Comparison of ENCODE assay signal across 25 mouse cellular contexts in the genomic region with DNA sequence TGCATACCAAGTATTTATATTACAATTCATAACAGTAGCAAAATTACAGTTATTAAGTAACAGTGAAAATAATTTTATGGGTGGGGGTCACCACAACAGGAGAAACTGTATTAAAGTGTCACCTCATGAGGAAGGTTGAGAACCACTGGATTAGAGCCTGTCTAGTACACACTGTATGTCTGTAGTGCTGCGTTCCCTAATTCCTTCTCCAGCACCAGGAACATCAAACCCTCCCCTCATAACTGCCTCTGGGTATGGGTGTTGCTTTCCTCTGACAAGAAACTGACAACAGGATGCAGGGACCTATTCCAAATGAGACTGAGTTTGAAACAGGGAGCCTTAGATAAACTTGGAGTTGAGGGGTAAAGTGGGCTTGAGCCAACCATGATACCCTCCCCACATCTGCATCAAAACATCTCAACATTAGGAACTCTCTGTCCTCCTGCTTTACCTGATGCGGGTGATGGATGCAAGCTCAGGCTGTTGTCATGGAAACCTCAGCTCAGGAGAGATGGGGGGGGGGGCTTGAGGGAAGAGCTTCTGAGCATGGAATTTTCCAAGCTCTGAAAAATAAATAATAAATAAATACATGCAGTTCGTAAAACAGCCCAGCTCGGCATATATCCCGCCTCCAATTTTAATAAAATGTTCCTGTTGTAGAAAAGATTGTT.
DNase-seq lines count a peak whose midpoint lies in the region; ATAC-seq and TF ChIP-seq lines count a peak whose summit lies in the region.
"Had no signal": no experiment of that assay in that cellular context is flagged by ENCODE, and none has a peak within 500 bp of the region (broad histone marks: within the 10 kb centered on the region; RNA-seq: fewer than 3 reads in every experiment).

No protein-coding gene starts in this region.

- H3K4me1 ChIP-seq in forebrain, embryonic 12.5 days, result peaks cover 30% of the 10 kb centered on the region
- 0 out of 2 replicates have a peak, but pooled peaks cover 2% of the 10 kb centered on the region for H3K4me1 ChIP-seq in forebrain, embryonic 11.5 days (replicated peaks; ENCODE audit: control insufficient read depth, insufficient read depth, low read length)
- peaks cover 31% of the 10 kb centered on the region for H3K4me1 ChIP-seq in midbrain, embryonic 13.5 days (replicated peaks)
- no peaks in the 10 kb centered on the region for H3K4me1 ChIP-seq in midbrain, embryonic 11.5 days (ENCODE audit: control insufficient read depth, insufficient read depth, low read length)
- no peaks in the 10 kb centered on the region for H3K4me1 ChIP-seq in hindbrain, postnatal 0 days (ENCODE audit: insufficient read depth, low read length)
- H3K4me1 ChIP-seq: liver, embryonic 13.5 days; lung, embryonic 15.5 days had no signal

- H3K9me3 ChIP-seq in forebrain, embryonic 12.5 days, result no peaks in the 10 kb centered on the region; the same call in 1 of the 2 replicates
- no peaks in the 10 kb centered on the region for H3K9me3 ChIP-seq in forebrain, embryonic 11.5 days (ENCODE audit: control insufficient read depth, low read length)
- H3K9me3 ChIP-seq in midbrain, embryonic 13.5 days, result no peaks in the 10 kb centered on the region
- H3K9me3 ChIP-seq in midbrain, embryonic 11.5 days (ENCODE audit: control insufficient read depth, low read length), result no peaks in the 10 kb centered on the region
- no peaks in the 10 kb centered on the region for H3K9me3 ChIP-seq in hindbrain, postnatal 0 days (ENCODE audit: low read length)
- H3K9me3 ChIP-seq: limb, embryonic 12.5 days; liver, embryonic 13.5 days; lung, embryonic 15.5 days had no signal

- H3K4me3 ChIP-seq in forebrain, embryonic 12.5 days (replicated peaks), result no peak overlapping the region
- H3K4me3 ChIP-seq in forebrain, embryonic 11.5 days (ENCODE audit: low read depth, low read length), result no peak overlapping the region
- H3K4me3 ChIP-seq in midbrain, embryonic 13.5 days (replicated peaks), result no peak overlapping the region
- H3K4me3 ChIP-seq in midbrain, embryonic 11.5 days (ENCODE audit: low read depth, low read length), result no peak overlapping the region
- no peak overlapping the region for H3K4me3 ChIP-seq in hindbrain, postnatal 0 days (ENCODE audit: low read length)
- H3K4me3 ChIP-seq: left cerebral cortex, adult 2 months; limb, embryonic 12.5 days; liver, embryonic 13.5 days; lung, embryonic 15.5 days had no signal

- no peak overlapping the region for H3K27ac ChIP-seq in forebrain, embryonic 12.5 days
- no peak overlapping the region for H3K27ac ChIP-seq in forebrain, embryonic 11.5 days (ENCODE audit: low read depth, low read length)
- H3K27ac ChIP-seq in midbrain, embryonic 13.5 days, result peak overlapping the region; percentile 77
- no peak overlapping the region for H3K27ac ChIP-seq in midbrain, embryonic 11.5 days (ENCODE audit: low read depth, low read length)
- 0 out of 2 replicates have a peak overlapping the region, but pooled peaks have one; percentile 26 for H3K27ac ChIP-seq in hindbrain, postnatal 0 days
- H3K27ac ChIP-seq: left cerebral cortex, adult 2 months; limb, embryonic 12.5 days; liver, embryonic 13.5 days; lung, embryonic 15.5 days; macrophage had no signal

- no peaks in the 10 kb centered on the region for H3K36me3 ChIP-seq in forebrain, embryonic 12.5 days (replicated peaks)
- no peaks in the 10 kb centered on the region for H3K36me3 ChIP-seq in forebrain, embryonic 11.5 days (ENCODE audit: control insufficient read depth, insufficient read depth, low read length)
- no peaks in the 10 kb centered on the region for H3K36me3 ChIP-seq in midbrain, embryonic 13.5 days
- no peaks in the 10 kb centered on the region for H3K36me3 ChIP-seq in midbrain, embryonic 11.5 days (ENCODE audit: control insufficient read depth, insufficient read depth, low read length)
- H3K36me3 ChIP-seq in hindbrain, postnatal 0 days (ENCODE audit: insufficient read depth, low read length), result no peaks in the 10 kb centered on the region
- H3K36me3 ChIP-seq: limb, embryonic 12.5 days; liver, embryonic 13.5 days; lung, embryonic 15.5 days had no signal

- ATAC-seq in forebrain, embryonic 12.5 days (ENCODE audit: low FRiP score), result 0 out of 2 replicates have a peak, but pooled peaks have one; percentile 25
- ATAC-seq in forebrain, embryonic 11.5 days (replicated peaks; ENCODE audit: low FRiP score), result no peak
- ATAC-seq in midbrain, embryonic 13.5 days, result peak; percentile 69
- ATAC-seq in midbrain, embryonic 11.5 days (ENCODE audit: low FRiP score), result no peak
- peak; percentile 80 for ATAC-seq in hindbrain, postnatal 0 days

- 0 out of 2 replicates have a peak, but pooled peaks cover 5% of the 10 kb centered on the region for H3K27me3 ChIP-seq in forebrain, embryonic 12.5 days
- no peaks in the 10 kb centered on the region for H3K27me3 ChIP-seq in forebrain, embryonic 11.5 days (ENCODE audit: control insufficient read depth, insufficient read depth, low read length)
- no peaks in the 10 kb centered on the region for H3K27me3 ChIP-seq in midbrain, embryonic 13.5 days
- H3K27me3 ChIP-seq in midbrain, embryonic 11.5 days (ENCODE audit: control insufficient read depth, insufficient read depth, low read length), result no peaks in the 10 kb centered on the region
- no peaks in the 10 kb centered on the region for H3K27me3 ChIP-seq in hindbrain, postnatal 0 days (ENCODE audit: insufficient read depth, low read length)
- H3K27me3 ChIP-seq: limb, embryonic 12.5 days; liver, embryonic 13.5 days; lung, embryonic 15.5 days had no signal

- no peak overlapping the region for H3K4me2 ChIP-seq in forebrain, embryonic 12.5 days
- no peak overlapping the region for H3K4me2 ChIP-seq in forebrain, embryonic 11.5 days (ENCODE audit: low read depth, low read length, severe bottlenecking)
- H3K4me2 ChIP-seq in midbrain, embryonic 13.5 days (replicated peaks), result no peak overlapping the region
- no peak overlapping the region for H3K4me2 ChIP-seq in midbrain, embryonic 11.5 days
- H3K4me2 ChIP-seq in hindbrain, postnatal 0 days (ENCODE audit: low read depth, low read length), result no peak overlapping the region
- H3K4me2 ChIP-seq: heart, embryonic 11.5 days; limb, embryonic 12.5 days; liver, embryonic 13.5 days; lung, embryonic 15.5 days had no signal

- intact Hi-C loops in left cerebral cortex, postnatal 10 days (cut with DNase I), result no loop called here

- no peak overlapping the region for H3K9ac ChIP-seq in forebrain, embryonic 12.5 days
- H3K9ac ChIP-seq in forebrain, embryonic 11.5 days (ENCODE audit: low read length), result no peak overlapping the region
- H3K9ac ChIP-seq in midbrain, embryonic 13.5 days (replicated peaks), result no peak overlapping the region
- no peak overlapping the region for H3K9ac ChIP-seq in midbrain, embryonic 11.5 days (ENCODE audit: low read length)
- H3K9ac ChIP-seq in hindbrain, postnatal 0 days (replicated peaks; ENCODE audit: low read length), result no peak overlapping the region
- H3K9ac ChIP-seq: limb, embryonic 12.5 days; liver, embryonic 13.5 days; lung, embryonic 15.5 days had no signal

- no peak for TF ChIP-seq CTCF in hindbrain, postnatal 0 days (IDR thresholded peaks at IDR 0.05; ENCODE audit: low read depth)

- no peak for DNase-seq in forebrain, embryonic 11.5 days (ENCODE audit: low spot score)
- DNase-seq in midbrain, embryonic 11.5 days (ENCODE audit: low spot score, missing footprints), result no peak
- peak; percentile 62 for DNase-seq in hindbrain, postnatal 0 days (ENCODE audit: low spot score)
- no peak for DNase-seq in gastrocnemius, postnatal 4 days (ENCODE audit: low spot score in 2 of 2)
- no peak for DNase-seq in left cerebral cortex, postnatal 10 days (ENCODE audit: extremely low spot score in 1 of 2, low spot score in 2 of 2)
- no peak for DNase-seq in cerebellum, postnatal 14 days
- DNase-seq: adrenal gland, adult 8-10 months; cerebellum, adult 11-12 months; cerebellum, postnatal 25 days; embryo, embryonic 11 days; gastrocnemius, postnatal 36 days; heart, postnatal 10 days; kidney, adult 18-20 months; kidney, postnatal 14 days; layer of hippocampus, adult 9-11 months; liver, embryonic 13.5 days; right cerebral cortex, postnatal 25 days; thymus, postnatal 36 days had no signal

- WGBS in forebrain, embryonic 12.5 days, result 86% methylated on average over 5 of the region's 5 CpGs
- 86% methylated on average over 5 of the region's 5 CpGs for WGBS in forebrain, embryonic 11.5 days
- 72% methylated on average over 5 of the region's 5 CpGs for WGBS in midbrain, embryonic 13.5 days
- 86% methylated on average over 5 of the region's 5 CpGs for WGBS in midbrain, embryonic 11.5 days
- 68% methylated on average over 5 of the region's 5 CpGs for WGBS in hindbrain, postnatal 0 days

Comparison
In these comparisons a context has a peak if more than half of its experiments do, and no peak if none do; other contexts are left out.
1. ATAC-seq: peak in forebrain, embryonic 12.5 days (single experiment), midbrain, embryonic 13.5 days (single experiment) and hindbrain, postnatal 0 days (single experiment); none in forebrain, embryonic 11.5 days (single experiment) and midbrain, embryonic 11.5 days (single experiment).
2. H3K27ac ChIP-seq: peak in midbrain, embryonic 13.5 days (single experiment) and hindbrain, postnatal 0 days (single experiment); none in forebrain, embryonic 12.5 days (single experiment), forebrain, embryonic 11.5 days (single experiment) and midbrain, embryonic 11.5 days (single experiment).